Mouse (Mus musculus): Measurements from ENCODE around the gene Lrrc38.
"Not testable (repeated sequence)": the region's sequence is repeated elsewhere in the genome, so short reads cannot be mapped to it uniquely, and the experiment has no call there.

GRCm38 (mm10) chr4:143345491-143345890 is 4.1 kb upstream of the Lrrc38 start:
- not testable (repeated sequence) for TF ChIP-seq CTCF (IDR thresholded peaks at IDR 0.05; ENCODE audit: low read depth); EP300 (optimal IDR thresholded peaks at IDR 0.05)

Data from stomach, postnatal 0 days (tissue).